Mouse (Mus musculus): Measurements from ENCODE around the gene Rbp7. TPM values are rescaled to one million over a fixed set of nuclear protein-coding genes. Genes with fewer than 3 reads are reported as not detected.

Gene Rbp7
- polyA plus RNA-seq (2016; fragmentation: Nextera tagmentation; extraction: Ambion mirVana), result 2.4 and 3.4 TPM in 2 replicates

DNA sequence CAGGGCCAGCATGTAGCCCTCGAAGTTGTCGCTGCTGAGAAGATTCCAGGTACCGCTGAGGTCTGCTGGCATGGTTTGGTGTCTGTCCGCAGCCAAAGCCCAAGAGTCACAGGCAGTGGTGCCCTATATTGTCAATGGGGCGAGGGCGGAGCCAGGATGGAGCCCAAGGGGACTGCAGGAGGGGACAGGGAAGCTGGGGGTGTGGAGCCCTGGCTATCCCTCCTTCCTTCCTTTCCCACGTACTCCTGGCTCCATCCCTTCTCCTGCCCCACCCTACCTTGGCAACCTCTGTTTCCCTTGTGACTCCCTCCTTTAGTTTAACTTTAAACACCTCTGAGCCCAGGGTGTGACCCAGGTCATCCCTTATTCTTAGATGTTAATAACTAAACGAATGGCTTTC lies at the start of gene Rbp7:
Gene Rbp7, minus strand, starts transcription at position 100 of the 400 bp plus-strand sequence.
- Histone ChIP-seq H3K9me3 (replicated peaks) (peaks cover 4% of the 10 kb centered on the region; the same call in 1 of the 2 replicates), H3K27ac (ENCODE audit: poor library complexity, severe bottlenecking) (no peak within 1 kb of the TSS), H3K9ac (no peak within 1 kb of the TSS), H3K36me3 (no peaks in the 10 kb centered on the region), H3K4me1 (replicated peaks) (peaks cover 3% of the 10 kb centered on the region; the same call in 1 of the 2 replicates), H3K27me3 (replicated peaks) (no peaks in the 10 kb centered on the region), H3K4me3 (no peak within 1 kb of the TSS), H3K4me2 (no peak within 1 kb of the TSS)
- ATAC-seq (ENCODE audit: insufficient number of reproducible peaks, low FRiP score), result peak; percentile 29; the same call in 1 of the 2 replicates
- WGBS, result 51% methylated on average over 8 of the region's 8 CpGs

DNA sequence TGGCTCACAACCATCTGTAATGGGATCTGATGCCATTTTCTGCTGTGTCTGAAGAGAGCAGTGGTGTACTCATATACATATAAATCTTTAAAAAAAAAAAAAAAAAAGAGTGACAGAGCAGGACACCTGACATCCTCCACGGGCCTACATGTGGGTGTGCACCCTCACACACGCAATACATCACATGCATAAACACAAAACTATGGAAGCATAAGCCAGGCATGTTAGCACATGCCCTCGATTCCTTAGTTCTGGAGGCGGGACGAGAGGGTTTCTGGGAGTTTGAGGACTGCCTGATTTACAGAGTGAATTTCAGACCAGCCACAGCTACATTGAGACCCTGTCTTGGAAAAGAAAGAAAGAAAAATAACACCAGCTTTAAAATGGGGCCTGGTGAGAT lies 49.6 kb upstream of the Rbp7 start:
- no peak for ATAC-seq (ENCODE audit: insufficient number of reproducible peaks, low FRiP score)
- Histone ChIP-seq H3K9me3 (replicated peaks) (no peaks in the 10 kb centered on the region), H3K4me1 (replicated peaks) (no peaks in the 10 kb centered on the region), H3K27me3 (replicated peaks) (no peaks in the 10 kb centered on the region), H3K27ac (ENCODE audit: poor library complexity, severe bottlenecking) (no peak overlapping the region), H3K36me3 (peaks cover 32% of the 10 kb centered on the region), H3K4me2 (no peak overlapping the region), H3K4me3 (no peak overlapping the region), H3K9ac (no peak overlapping the region)
- WGBS, result 82% methylated on average over 5 of the region's 5 CpGs

DNA sequence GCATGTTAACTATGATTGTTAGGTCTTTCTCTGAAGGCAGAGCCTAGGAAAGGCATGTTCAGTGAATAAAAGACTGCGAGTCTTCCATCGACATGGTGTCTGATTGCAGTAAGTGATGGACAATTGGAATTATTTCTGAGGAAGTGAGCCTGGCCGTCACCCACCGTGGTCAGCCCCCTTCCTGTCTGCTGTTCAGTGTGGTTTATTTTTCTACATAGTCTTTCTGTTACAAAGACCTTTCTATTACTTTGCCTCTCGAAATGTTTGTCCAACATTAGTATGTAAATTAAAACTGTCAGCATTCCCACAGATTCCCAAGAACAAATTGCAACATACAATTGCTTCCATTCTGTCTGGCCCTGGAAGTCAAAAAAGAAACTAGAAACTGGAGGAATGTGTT lies 45.0 kb upstream of the Rbp7 start:
- peaks cover 69% of the 10 kb centered on the region for H3K36me3 ChIP-seq
- 74% methylated on average over 5 of the region's 5 CpGs for WGBS

DNA sequence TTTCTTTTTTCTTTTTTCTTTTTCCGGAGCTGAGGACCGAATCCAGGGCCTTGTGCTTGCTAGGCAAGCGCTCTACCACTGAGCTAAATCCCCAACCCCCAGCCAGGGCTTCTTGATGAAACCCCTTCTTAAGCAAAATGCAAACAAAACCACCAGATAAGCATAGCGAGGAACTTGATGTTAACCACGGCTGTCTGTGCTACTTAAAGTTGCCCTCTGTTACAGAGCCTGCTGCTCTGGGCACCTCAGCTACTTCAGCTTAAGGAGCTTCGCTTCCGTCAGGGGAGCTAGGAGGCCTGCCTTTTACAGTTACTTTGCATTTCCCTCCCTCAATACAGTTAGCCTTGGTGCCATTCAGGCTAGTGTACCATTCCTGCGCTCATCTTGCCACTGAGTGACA lies 44.1 kb upstream of the Rbp7 start:
- 78% methylated on average over 8 of the region's 8 CpGs for WGBS
- ATAC-seq (ENCODE audit: insufficient number of reproducible peaks, low FRiP score), result no peak
- no peak overlapping the region for H3K27ac ChIP-seq (ENCODE audit: poor library complexity, severe bottlenecking)

More for the DNA sequence above, 45.0 kb upstream of the Rbp7 start:
- Histone ChIP-seq H3K4me2 (no peak overlapping the region), H3K27me3 (replicated peaks) (no peaks in the 10 kb centered on the region), H3K4me3 (no peak overlapping the region), H3K4me1 (replicated peaks) (no peaks in the 10 kb centered on the region), H3K9me3 (replicated peaks) (no peaks in the 10 kb centered on the region), H3K9ac (no peak overlapping the region), H3K27ac (ENCODE audit: poor library complexity, severe bottlenecking) (no peak overlapping the region)
- no peak for ATAC-seq (ENCODE audit: insufficient number of reproducible peaks, low FRiP score)

DNA sequence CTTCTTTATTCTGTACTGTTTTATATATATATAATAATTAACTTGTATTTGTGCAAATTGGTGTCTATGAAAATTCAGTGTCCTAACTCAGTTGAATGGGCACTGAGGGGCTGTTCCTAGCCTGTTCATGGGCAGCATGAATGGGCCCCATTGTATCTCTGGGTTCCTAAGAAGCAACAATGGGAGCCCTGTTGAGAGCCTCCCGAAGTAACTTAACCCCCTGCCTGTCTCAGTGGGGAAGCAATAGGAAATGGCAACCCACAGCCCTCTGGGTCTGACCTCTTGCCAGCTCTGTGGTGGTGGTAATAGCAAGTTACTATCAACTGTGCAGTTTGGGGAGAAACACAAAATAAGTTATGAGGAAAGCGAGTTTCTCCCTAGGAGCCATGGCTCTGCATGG lies 41.8 kb upstream of the Rbp7 start:
- Histone ChIP-seq H3K27me3 (replicated peaks) (no peaks in the 10 kb centered on the region), H3K36me3 (peaks cover 77% of the 10 kb centered on the region), H3K9me3 (replicated peaks) (no peaks in the 10 kb centered on the region), H3K4me1 (replicated peaks) (no peaks in the 10 kb centered on the region), H3K4me2 (no peak overlapping the region), H3K27ac (ENCODE audit: poor library complexity, severe bottlenecking) (no peak overlapping the region), H3K9ac (no peak overlapping the region), H3K4me3 (no peak overlapping the region)
- WGBS, result 71% methylated on average over 2 of the region's 2 CpGs
- no peak for ATAC-seq (ENCODE audit: insufficient number of reproducible peaks, low FRiP score)

More for the DNA sequence above, 44.1 kb upstream of the Rbp7 start:
- H3K4me1 ChIP-seq (replicated peaks), result no peaks in the 10 kb centered on the region
- H3K4me2 ChIP-seq, result no peak overlapping the region
- no peaks in the 10 kb centered on the region for H3K9me3 ChIP-seq (replicated peaks)
- H3K27me3 ChIP-seq (replicated peaks), result no peaks in the 10 kb centered on the region
- H3K36me3 ChIP-seq, result peaks cover 78% of the 10 kb centered on the region
- H3K4me3 ChIP-seq, result no peak overlapping the region
- H3K9ac ChIP-seq, result no peak overlapping the region

DNA sequence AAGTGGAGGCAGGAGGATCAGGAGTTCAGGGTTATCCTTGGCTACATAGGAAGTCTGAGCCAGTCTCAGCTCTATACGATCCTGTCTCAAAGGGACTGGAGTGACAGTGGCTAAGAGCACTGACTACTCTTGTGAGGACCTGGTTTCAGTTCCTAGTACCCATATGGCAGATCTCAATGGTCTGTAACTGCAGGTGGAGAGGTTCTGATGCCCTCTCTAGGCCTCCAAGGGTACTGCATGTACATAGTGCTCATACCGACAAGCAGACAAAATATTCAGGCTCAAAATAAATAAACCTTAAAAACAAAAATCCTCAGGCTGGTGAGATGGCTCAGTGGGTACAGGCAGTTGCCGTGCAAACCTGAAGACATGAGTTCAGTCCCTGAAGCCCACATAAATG lies 36.4 kb upstream of the Rbp7 start:
- Histone ChIP-seq H3K9me3 (replicated peaks) (no peaks in the 10 kb centered on the region), H3K9ac (no peak overlapping the region), H3K4me3 (no peak overlapping the region), H3K4me1 (replicated peaks) (peaks cover 7% of the 10 kb centered on the region), H3K36me3 (peaks cover 82% of the 10 kb centered on the region), H3K4me2 (no peak overlapping the region), H3K27me3 (replicated peaks) (no peaks in the 10 kb centered on the region), H3K27ac (ENCODE audit: poor library complexity, severe bottlenecking) (no peak overlapping the region)
- ATAC-seq (ENCODE audit: insufficient number of reproducible peaks, low FRiP score), result no peak
- WGBS, result 93% methylated on average over 3 of the region's 3 CpGs

DNA sequence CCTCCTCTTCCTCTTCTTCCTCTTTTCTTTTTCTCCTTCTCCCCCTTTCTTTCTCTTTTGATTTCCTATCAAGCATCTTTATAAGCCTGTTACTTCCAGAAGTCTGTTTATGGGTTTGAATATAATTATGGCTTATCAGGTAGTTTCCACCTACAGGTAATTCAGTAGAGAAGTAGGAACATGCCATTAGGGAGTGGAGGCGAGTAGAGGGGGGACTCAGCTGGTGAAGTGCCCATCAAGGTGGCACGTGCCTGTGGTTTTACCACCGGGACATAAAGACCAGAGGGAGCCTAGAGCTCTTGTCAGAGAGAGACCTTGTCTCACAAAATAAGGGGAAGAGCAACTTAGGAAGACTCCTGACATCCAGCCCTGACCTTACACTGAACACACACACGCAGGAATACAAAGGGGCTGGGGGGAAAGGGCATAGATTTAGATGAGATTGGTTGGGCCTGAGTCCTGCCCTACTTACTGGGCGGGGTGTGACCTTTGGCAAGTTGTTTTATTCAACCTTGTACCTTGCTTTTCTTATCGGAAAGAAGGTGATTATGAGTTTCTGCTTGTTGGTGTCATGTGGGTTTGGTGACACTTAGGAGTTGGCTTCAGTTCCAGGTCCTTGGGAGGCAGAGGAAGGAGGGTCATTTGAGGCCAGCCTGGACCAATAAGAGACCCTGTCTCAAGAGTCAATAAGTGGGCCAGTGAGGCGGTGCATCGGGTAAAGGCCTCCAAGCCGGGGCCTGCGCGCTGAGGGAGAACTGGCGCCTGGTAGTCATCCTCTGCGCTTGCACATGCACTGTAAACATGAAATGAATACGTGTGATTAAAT lies 34.9 kb upstream of the Rbp7 start:
- Histone ChIP-seq H3K4me2 (no peak overlapping the region), H3K36me3 (peaks cover 68% of the 10 kb centered on the region), H3K9ac (no peak overlapping the region), H3K9me3 (replicated peaks) (no peaks in the 10 kb centered on the region), H3K27ac (ENCODE audit: poor library complexity, severe bottlenecking) (no peak overlapping the region), H3K27me3 (replicated peaks) (no peaks in the 10 kb centered on the region), H3K4me3 (no peak overlapping the region), H3K4me1 (replicated peaks) (peaks cover 8% of the 10 kb centered on the region)
- WGBS, result 92% methylated on average over 14 of the region's 14 CpGs
- ATAC-seq (ENCODE audit: insufficient number of reproducible peaks, low FRiP score), result no peak

DNA sequence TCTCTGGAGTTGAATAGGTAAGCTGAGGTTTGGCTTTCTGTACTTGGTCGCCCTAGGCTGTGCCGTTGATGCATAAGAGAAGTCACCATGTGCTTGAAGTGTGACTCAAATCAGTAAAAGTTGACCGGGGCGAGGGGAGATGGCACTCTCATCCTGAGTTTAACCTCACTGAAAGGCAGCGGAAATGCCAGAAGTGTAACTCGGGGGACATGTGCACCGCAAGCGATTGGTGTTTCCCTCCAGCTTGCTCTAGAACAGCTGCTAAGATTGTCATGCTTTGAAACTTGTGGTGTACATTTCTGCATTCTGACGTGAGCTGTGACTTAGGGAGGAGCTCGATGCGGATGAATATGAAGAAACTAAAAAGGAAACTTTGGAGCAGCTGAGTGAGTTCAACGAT lies 33.0 kb upstream of the Rbp7 start:
- 96% methylated on average over 12 of the region's 12 CpGs for WGBS

DNA sequence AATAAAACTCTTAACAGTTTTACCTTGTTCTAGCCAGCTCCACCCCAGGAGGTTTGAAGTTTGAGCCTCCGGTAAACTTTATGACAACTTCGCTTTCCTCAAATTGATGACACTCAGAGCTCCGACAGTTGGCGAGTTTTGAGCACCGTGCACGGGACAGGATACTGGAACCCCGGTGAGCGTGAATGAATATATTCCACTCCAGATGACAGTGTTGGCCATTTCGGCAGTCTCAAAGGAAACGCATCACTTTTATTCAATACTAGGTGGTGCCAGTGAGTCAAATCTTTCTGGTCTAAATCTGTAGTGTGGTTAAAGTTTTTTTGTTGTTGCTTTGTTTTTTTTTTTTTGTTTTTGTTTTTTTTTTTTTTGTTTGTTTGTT lies 31.0 kb upstream of the Rbp7 start:
- Histone ChIP-seq H3K4me1 (replicated peaks) (peaks cover 15% of the 10 kb centered on the region), H3K36me3 (peaks cover 39% of the 10 kb centered on the region), H3K9ac (peak overlapping the region; percentile 89), H3K27ac (ENCODE audit: poor library complexity, severe bottlenecking) (peak overlapping the region; percentile 62), H3K9me3 (replicated peaks) (no peaks in the 10 kb centered on the region), H3K4me2 (peak overlapping the region; percentile 75), H3K27me3 (replicated peaks) (no peaks in the 10 kb centered on the region), H3K4me3 (peak overlapping the region; percentile 81)
- ATAC-seq (ENCODE audit: insufficient number of reproducible peaks, low FRiP score), result no peak
- 0% methylated on average over 10 of the region's 10 CpGs for WGBS

More for the DNA sequence above, 33.0 kb upstream of the Rbp7 start:
- Histone ChIP-seq H3K27ac (ENCODE audit: poor library complexity, severe bottlenecking) (no peak overlapping the region), H3K4me3 (no peak overlapping the region), H3K4me1 (replicated peaks) (peaks cover 15% of the 10 kb centered on the region), H3K9ac (no peak overlapping the region), H3K4me2 (no peak overlapping the region), H3K36me3 (peaks cover 51% of the 10 kb centered on the region), H3K27me3 (replicated peaks) (no peaks in the 10 kb centered on the region), H3K9me3 (replicated peaks) (no peaks in the 10 kb centered on the region)
- no peak for ATAC-seq (ENCODE audit: insufficient number of reproducible peaks, low FRiP score)

DNA sequence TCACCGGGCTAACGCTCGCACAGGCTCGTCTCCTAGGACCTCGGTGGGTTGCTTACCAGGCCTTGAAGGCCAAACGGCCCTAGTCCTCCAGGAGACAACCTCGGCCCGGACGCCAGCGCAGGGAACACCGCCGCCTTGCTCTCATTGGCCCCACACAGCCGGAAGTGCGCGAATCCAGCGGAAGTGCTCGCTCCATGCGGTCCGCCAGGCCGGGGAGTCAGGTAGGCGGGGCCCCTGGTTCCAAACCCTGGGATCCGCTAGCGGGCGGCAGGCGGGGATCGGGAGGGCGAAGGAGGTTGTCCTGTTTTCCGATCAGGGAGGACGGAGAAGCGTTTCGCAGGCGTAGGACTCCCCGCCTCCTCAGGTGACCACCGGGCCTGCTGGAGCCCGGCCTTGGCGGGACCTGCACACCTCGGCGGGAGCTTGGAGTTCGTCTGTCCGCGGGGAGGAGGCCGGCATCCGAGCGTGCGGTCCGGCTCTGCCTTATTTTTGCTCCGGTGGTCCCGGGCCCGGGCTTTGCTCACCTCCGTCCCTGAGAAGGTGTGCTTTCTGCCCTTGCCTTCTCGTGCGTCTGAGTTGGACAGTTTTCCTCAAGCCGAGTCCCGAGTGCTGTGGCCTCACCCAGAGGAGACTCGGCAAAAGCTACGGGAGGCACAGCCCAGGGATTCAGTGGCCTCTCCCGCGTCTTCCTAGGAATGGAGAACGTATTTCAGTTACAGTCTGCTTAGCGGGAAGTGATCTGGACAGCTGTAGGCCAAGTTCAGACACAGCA lies 30.5 kb upstream of the Rbp7 start, which contains the start of the genes Nmnat1 and Lzic:
Gene Nmnat1, minus strand, starts transcription at position 150 of the 772 bp plus-strand sequence.
Gene Lzic, plus strand, starts transcription at position 177 of the 772 bp plus-strand sequence.
- ATAC-seq (ENCODE audit: insufficient number of reproducible peaks, low FRiP score), result peak; percentile 95
- H3K4me3 ChIP-seq, result peak within 1 kb of the TSS; percentile 81
- H3K4me2 ChIP-seq, result peak within 1 kb of the TSS; percentile 75
- peak within 1 kb of the TSS; percentile 89 for H3K9ac ChIP-seq
- peak within 1 kb of the TSS; percentile 62 for H3K27ac ChIP-seq (ENCODE audit: poor library complexity, severe bottlenecking)
- peaks cover 35% of the 10 kb centered on the region for H3K36me3 ChIP-seq
- no peaks in the 10 kb centered on the region for H3K27me3 ChIP-seq (replicated peaks)
- H3K9me3 ChIP-seq (replicated peaks), result no peaks in the 10 kb centered on the region
- peaks cover 15% of the 10 kb centered on the region for H3K4me1 ChIP-seq (replicated peaks)
- under 1% methylated on average over 60 of the region's 60 CpGs for WGBS

DNA sequence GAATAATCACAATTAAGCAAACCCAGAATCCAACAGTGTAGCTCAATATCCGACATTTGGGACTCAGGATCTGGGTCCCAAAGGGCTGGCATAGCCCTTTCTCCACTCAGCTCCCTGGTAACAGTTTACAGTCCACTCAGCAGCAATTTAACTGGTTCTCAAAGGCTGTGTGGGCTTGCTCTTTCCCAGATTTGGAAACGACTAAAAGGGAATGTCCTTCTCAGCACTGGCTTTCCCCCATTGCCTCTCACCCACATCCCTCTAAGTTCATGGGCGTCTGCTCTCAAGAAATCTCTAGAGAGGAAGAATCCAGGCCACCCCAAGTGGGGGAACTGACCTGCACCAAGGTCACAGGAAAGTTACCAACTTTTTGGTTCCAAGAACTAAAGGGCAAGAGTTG lies 29.8 kb upstream of the Rbp7 start:
- Histone ChIP-seq H3K36me3 (peaks cover 30% of the 10 kb centered on the region), H3K9me3 (replicated peaks) (no peaks in the 10 kb centered on the region), H3K27ac (ENCODE audit: poor library complexity, severe bottlenecking) (peak overlapping the region; percentile 62), H3K4me3 (peak overlapping the region; percentile 81), H3K27me3 (replicated peaks) (no peaks in the 10 kb centered on the region), H3K4me1 (replicated peaks) (peaks cover 15% of the 10 kb centered on the region), H3K9ac (peak overlapping the region; percentile 89), H3K4me2 (peak overlapping the region; percentile 75)
- no peak for ATAC-seq (ENCODE audit: insufficient number of reproducible peaks, low FRiP score)
- WGBS, result 52% methylated on average over 3 of the region's 3 CpGs

Data from heart, embryonic 12.5 days (tissue).